Mouse (Mus musculus): ENCODE measurements around the gene Pde11a.

GRCm38 (mm10) chr2:76080549-76080948 is 258.0 kb downstream of the Pde11a start:
- TF ChIP-seq CTCF (IDR thresholded peaks at IDR 0.05; ENCODE audit: control insufficient read depth, insufficient read depth, low read length) (no peak), POLR2A (IDR thresholded peaks at IDR 0.05; ENCODE audit: borderline replicate concordance, control insufficient read depth, low read depth, low read length) (no peak)

All from bone marrow, adult 2 months (tissue).